Mouse (Mus musculus) C2C12 (cell line): ENCODE data around the gene Gm21860.
"Not testable (repeated sequence)": the region's sequence is repeated elsewhere in the genome, so short reads cannot be mapped to it uniquely, and the experiment has no call there.

Experiments used
- CEBPB ChIP-seq: IDR thresholded peaks from one replicate; pipeline ENCODE4 v1.6.1; 2011; ENCODE audit warnings: low read depth, mild to moderate bottlenecking, control low read depth, moderate library complexity
- CTCF ChIP-seq: IDR thresholded peaks from one replicate; pipeline ENCODE4 v1.5.1; 2011; ENCODE audit not compliant: control insufficient read depth, insufficient read depth, insufficient read length
- FOSL1 ChIP-seq: IDR thresholded peaks from one replicate; pipeline ENCODE4 v1.8.0; 2011; ENCODE audit warnings: mild to moderate bottlenecking, low read length; ENCODE audit not compliant: poor library complexity, insufficient read depth, severe bottlenecking
- MYOD1 ChIP-seq: IDR thresholded peaks from one replicate; pipeline ENCODE4 v1.6.1; 2011; ENCODE audit warnings: low read depth; ENCODE audit not compliant: control insufficient read depth, insufficient read length
- MYOG ChIP-seq: IDR thresholded peaks from one replicate; pipeline ENCODE4 v1.6.1; 2011; ENCODE audit not compliant: control insufficient read depth, insufficient read length; ENCODE audit errors: extremely low read depth
- USF1 ChIP-seq: IDR thresholded peaks from one replicate; pipeline ENCODE4 v1.6.1; 2011; ENCODE audit warnings: low read depth, mild to moderate bottlenecking, control low read depth, moderate library complexity

- TF ChIP-seq CTCF, MYOD1, CEBPB, MYOG, USF1, FOSL1: not testable (repeated sequence)
Observed at GRCm38 (mm10) chrY:90725166-90725565, 29.5 kb downstream of the Gm21860 start.
